Mouse (Mus musculus): ENCODE results near the gene Slc4a5. TPM values are rescaled to one million over a fixed set of nuclear protein-coding genes. Genes with fewer than 3 reads are reported as not detected.

The Slc4a5 gene
- polyA plus RNA-seq, 1 experiment from 2014 or later: 0.04 TPM

DNA sequence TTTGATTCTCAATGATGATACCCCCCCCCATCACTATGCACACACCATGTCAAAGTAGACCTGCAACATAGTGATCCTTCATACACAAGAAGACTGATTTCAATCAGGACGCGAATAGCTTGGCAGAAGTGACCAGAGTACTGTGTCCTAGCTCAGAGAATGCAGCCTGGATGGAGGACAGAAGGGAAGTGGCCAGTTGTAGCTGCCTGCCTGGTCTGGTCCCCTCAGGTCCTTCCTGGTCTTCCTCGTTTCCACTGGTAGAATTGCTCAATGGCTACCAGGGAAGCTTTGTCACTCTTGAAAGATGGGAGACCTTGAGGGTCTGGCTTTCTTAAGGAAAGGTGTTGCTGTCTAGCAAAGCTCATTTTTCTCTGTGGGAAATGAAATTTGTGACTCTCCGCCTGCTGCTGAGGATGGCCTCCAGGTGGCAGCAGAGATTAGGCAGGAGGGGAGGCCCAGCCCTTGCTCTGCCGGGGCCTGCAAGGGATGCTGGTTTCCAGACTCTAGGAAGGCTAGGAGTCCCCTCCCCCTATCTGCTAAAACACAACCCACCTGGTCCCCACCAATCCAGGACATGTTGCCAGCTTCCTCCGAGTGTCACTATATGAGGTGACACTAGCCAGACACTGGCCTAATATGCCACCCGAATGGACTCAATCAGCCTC, 4.5 kb upstream of the Slc4a5 start:
- in situ Hi-C loops (cut with MboI; ENCODE audit: low pct_unique_long_range_greater_than_20kb): no loop called here
- ATAC-seq: peak; percentile 60
- DNase-seq (ENCODE audit: low read depth, low spot score): no peak
- H3K27me3 ChIP-seq: peaks cover 3% of the 10 kb centered on the region
- ChIA-PET POLR2A (interaction anchor here (0.6 kb wide), 1 partner anchor 21 kb away, joined by 3 read pairs; no protein-coding TSS in a partner anchor), CTCF (interaction anchor here (0.6 to 2.7 kb wide), 26 partner anchors 10 to 125 kb away, joined by 3 to 46 read pairs (median 4); no protein-coding TSS in a partner anchor)
- peak; percentile 97 for TF ChIP-seq CTCF (IDR thresholded peaks at IDR 0.05)

DNA sequence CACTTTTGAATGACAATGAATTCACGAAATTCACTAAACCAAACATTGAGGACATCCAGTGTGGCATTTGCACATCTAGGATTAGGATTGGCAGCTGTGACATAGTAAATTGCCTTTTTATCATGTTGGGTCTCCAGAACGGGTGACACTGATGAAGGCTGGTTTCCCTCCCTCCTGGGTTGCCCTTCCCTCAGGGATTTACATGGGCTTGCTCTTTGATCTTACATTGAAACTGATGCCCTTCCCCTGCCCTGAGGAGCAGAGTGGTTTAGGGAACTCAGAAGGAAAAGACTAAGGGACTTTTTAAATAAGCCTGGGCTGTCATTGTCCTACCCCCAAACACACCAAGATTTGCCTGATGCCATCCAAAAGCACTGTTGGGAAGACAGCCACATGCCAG, 11.9 kb downstream of the Slc4a5 start:
- ChIA-PET POLR2A (no interaction called here), CTCF (interaction anchor here (1.2 to 1.9 kb wide), 2 partner anchors 12 to 17 kb away, joined by 4 read pairs; partner anchors contain the start of gene Slc4a5)
- no peak for TF ChIP-seq CTCF (IDR thresholded peaks at IDR 0.05)
- H3K27me3 ChIP-seq: peaks cover 6% of the 10 kb centered on the region
- in situ Hi-C loops (cut with MboI; ENCODE audit: low pct_unique_long_range_greater_than_20kb): no loop called here
- ATAC-seq (no peak), DNase-seq (ENCODE audit: low read depth, low spot score) (no peak)

DNA sequence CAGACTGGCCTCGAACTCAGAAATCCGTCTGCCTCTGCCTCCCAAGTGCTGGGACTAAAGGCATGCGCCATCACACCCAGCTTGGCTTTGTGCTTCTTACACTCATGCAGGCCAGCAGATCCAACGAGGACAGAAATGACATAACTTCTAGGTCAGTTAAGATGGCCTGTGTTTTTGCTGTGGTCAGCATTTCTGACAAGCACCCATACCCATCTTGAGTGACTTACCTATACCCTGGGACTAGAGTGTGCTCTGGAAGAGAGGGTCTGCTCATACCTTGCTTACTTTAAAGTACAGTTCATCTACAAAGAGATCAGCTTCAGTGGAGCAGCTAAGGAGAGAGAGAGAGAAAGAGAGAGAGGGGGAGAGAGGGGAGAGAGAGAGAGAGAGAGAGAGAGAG, 13.7 kb downstream of the Slc4a5 start:
- ATAC-seq (no peak), DNase-seq (ENCODE audit: low read depth, low spot score) (no peak)
- CTCF ChIA-PET: interaction anchor here (1.4 to 2.4 kb wide), 3 partner anchors 16 to 22 kb away, joined by 3 to 8 read pairs (median 5); no protein-coding TSS in a partner anchor
- POLR2A ChIA-PET: no interaction called here
- H3K27me3 ChIP-seq: peaks cover 5% of the 10 kb centered on the region
- in situ Hi-C loops (cut with MboI; ENCODE audit: low pct_unique_long_range_greater_than_20kb): no loop called here
- TF ChIP-seq CTCF (IDR thresholded peaks at IDR 0.05): no peak

DNA sequence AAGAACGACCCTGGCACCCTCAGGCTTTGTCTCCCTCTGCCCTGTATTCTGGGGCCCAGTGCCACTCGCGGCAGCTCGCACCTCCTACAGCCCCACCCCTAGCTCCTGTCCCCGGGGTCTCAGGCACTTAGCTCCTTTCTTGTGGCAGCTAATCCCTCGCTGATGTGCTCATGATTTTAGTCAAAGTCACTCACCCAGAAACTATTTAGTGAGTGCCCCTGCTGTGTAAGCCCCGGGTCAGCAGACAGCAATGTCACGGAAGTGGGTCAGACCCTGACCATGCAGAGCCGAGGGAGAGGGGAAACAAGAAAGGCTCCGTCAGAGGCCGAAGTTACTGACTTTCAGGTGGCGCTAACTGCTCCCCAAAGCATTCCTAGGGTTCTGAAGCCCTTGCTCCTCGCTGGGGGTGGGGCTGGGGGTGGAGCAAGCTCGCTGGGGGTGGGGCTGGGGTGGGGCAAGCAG, 14.7 kb downstream of the Slc4a5 start:
- ATAC-seq: peak; percentile 60
- H3K27me3 ChIP-seq: peaks cover 10% of the 10 kb centered on the region
- in situ Hi-C loops (cut with MboI; ENCODE audit: low pct_unique_long_range_greater_than_20kb): no loop called here
- CTCF ChIA-PET: interaction anchor here (1.0 to 2.4 kb wide), 2 partner anchors 10 to 19 kb away, joined by 4 to 8 read pairs; no protein-coding TSS in a partner anchor
- no peak for TF ChIP-seq CTCF (IDR thresholded peaks at IDR 0.05)
- peak; percentile 55 for DNase-seq (ENCODE audit: low read depth, low spot score)
- POLR2A ChIA-PET: no interaction called here

DNA sequence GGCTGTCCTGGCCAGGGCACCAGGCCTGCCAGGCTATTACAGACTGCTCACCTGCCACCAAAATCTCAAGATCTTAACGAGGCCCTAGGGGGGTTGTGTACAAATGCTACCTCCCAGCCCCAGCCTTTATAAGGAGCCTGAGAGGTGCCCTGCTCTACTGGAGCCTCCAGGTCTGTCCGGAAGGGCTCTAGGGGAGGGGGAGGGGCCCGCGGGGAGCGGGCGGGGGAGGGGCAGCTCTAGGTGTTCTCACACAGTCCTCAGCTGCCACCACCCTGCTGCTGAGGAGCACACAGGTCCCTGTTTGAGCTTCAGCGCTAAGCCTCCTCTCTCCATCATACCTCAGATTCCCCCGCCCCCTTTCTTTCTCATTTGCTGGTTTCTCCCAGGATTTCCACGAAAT, 17.5 kb downstream of the Slc4a5 start:
- in situ Hi-C loops (cut with MboI; ENCODE audit: low pct_unique_long_range_greater_than_20kb): no loop called here
- CTCF ChIA-PET: interaction anchor here (2.0 kb wide), 1 partner anchor 23 kb away, joined by 8 read pairs; no protein-coding TSS in a partner anchor
- ATAC-seq (no peak), DNase-seq (ENCODE audit: low read depth, low spot score) (no peak)
- no peak for TF ChIP-seq CTCF (IDR thresholded peaks at IDR 0.05)
- POLR2A ChIA-PET: no interaction called here
- peaks cover 15% of the 10 kb centered on the region for H3K27me3 ChIP-seq

DNA sequence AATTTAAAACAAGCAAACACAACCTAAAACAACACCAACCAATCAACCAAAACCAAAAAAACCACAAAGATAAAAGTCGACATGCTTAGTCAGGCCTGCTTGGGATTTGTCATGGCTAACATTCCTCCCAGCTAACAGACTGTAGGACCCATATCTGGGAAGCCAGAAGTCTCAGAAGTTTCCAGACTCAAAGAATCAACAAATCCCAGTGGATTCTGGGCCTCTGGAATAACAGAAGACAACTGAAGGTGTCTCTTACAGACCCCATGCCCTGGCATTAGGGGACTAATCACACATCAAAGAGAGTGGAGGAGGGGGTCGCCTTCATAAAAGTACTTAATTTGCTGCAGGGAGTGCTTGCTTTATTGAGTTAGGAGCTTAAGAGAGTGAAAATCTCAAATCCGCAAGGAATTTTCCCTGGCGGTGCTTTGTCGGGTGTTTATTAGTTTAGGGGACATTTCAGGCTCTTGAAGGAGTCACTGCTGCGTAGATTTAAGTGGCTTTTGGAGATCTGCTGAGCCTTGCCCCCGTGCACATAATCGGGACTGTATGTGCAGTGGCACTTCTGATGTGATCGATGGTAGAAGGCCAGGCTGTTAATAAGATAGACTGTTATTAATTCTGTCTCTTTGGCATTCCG, 24.9 kb downstream of the Slc4a5 start:
- in situ Hi-C loops (cut with MboI; ENCODE audit: low pct_unique_long_range_greater_than_20kb): no loop called here

DNA sequence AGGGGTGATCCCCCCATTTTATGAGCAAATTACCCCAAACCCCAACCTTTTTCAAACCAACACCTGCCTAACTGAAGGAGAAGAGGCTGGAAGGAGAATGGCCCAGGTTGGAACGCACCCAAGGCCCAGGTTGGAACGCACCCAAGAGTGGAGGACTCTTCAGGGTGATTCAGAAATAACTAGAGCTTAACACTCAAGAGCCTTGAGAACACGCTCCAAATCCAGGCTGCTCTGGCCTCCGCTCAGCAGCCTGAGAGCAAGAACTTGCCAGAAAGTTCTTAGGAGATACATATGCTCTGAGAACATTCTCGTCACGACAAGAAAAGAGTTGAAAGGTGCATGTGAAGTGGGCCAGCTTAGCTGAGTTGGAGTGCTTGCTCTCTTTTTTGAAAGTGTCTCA, 25.5 kb downstream of the Slc4a5 start:
- H3K27me3 ChIP-seq: peaks cover 5% of the 10 kb centered on the region
- in situ Hi-C loops (cut with MboI; ENCODE audit: low pct_unique_long_range_greater_than_20kb): no loop called here
- peak; percentile 72 for ATAC-seq

More for the DNA sequence above, 24.9 kb downstream of the Slc4a5 start:
- peaks cover 5% of the 10 kb centered on the region for H3K27me3 ChIP-seq
- ChIA-PET CTCF (interaction anchor here (0.9 to 1.1 kb wide), 3 partner anchors 10 to 29 kb away, joined by 3 to 4 read pairs (median 4); no protein-coding TSS in a partner anchor), POLR2A (interaction anchor here (0.9 kb wide), 1 partner anchor 10 kb away, joined by 4 read pairs; no protein-coding TSS in a partner anchor)
- peak; percentile 68 for ATAC-seq
- DNase-seq (ENCODE audit: low read depth, low spot score): peak; percentile 82
- TF ChIP-seq CTCF (IDR thresholded peaks at IDR 0.05): no peak

DNA sequence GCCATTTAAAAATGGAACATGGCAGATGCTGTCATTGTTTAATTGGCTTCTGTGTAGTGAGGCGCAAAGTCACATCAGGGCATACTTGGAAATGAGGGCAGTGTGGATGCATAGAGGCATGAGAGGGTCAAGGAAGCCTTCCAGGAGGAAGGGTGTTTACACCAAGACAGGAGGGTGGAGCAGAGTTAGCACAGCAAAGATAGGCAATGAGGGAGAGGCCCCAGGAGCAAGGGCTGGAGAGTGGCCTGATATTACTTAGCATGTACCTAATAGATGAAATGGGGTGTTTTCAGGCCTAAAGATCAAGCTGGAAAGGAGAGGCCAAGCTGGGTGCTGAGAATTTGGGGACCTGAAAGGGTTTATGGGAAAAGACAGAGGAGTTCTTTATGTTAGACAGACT, 26.4 kb downstream of the Slc4a5 start:
- no peak for DNase-seq (ENCODE audit: low read depth, low spot score)
- CTCF ChIA-PET: interaction anchor here (1.0 to 1.1 kb wide), 3 partner anchors 9 to 17 kb away, joined by 3 read pairs; no protein-coding TSS in a partner anchor
- in situ Hi-C loops (cut with MboI; ENCODE audit: low pct_unique_long_range_greater_than_20kb): no loop called here
- no peak for TF ChIP-seq CTCF (IDR thresholded peaks at IDR 0.05)
- ATAC-seq: no peak
- no peaks in the 10 kb centered on the region for H3K27me3 ChIP-seq
- POLR2A ChIA-PET: interaction anchor here (0.9 kb wide), 1 partner anchor 13 kb away, joined by 3 read pairs; no protein-coding TSS in a partner anchor

More for the DNA sequence above, 25.5 kb downstream of the Slc4a5 start:
- TF ChIP-seq CTCF (IDR thresholded peaks at IDR 0.05): no peak
- peak; percentile 89 for DNase-seq (ENCODE audit: low read depth, low spot score)
- CTCF ChIA-PET: interaction anchor here (1.1 kb wide), 3 partner anchors 11 to 30 kb away, joined by 3 to 4 read pairs (median 4); no protein-coding TSS in a partner anchor
- POLR2A ChIA-PET: no interaction called here

DNA sequence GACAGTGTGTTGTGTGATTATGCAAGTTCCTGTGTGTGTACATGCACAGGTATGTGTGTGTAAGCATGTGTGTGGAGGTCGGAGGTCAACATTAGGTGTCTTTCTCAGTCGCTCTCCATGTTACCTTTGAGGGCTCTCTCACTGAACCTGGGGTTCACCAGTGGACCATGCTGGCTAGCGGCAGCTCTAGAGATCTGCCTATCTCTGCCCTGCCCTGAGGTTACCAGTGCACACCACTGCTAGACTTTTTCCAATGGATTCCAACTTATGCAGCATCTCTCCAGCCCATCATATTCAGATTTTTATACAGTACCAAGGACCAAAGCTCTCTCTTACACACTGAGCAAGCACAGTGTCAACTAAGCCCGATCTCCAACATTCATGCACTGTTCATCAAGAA, 27.1 kb downstream of the Slc4a5 start:
- ChIA-PET CTCF (interaction anchor here (1.0 kb wide), 1 partner anchor 8 kb away, joined by 3 read pairs; no protein-coding TSS in a partner anchor), POLR2A (interaction anchor here (0.9 kb wide), 1 partner anchor 14 kb away, joined by 3 read pairs; no protein-coding TSS in a partner anchor)
- in situ Hi-C loops (cut with MboI; ENCODE audit: low pct_unique_long_range_greater_than_20kb): no loop called here
- no peaks in the 10 kb centered on the region for H3K27me3 ChIP-seq
- TF ChIP-seq CTCF (IDR thresholded peaks at IDR 0.05): no peak
- DNase-seq (ENCODE audit: low read depth, low spot score) (no peak), ATAC-seq (no peak)

DNA sequence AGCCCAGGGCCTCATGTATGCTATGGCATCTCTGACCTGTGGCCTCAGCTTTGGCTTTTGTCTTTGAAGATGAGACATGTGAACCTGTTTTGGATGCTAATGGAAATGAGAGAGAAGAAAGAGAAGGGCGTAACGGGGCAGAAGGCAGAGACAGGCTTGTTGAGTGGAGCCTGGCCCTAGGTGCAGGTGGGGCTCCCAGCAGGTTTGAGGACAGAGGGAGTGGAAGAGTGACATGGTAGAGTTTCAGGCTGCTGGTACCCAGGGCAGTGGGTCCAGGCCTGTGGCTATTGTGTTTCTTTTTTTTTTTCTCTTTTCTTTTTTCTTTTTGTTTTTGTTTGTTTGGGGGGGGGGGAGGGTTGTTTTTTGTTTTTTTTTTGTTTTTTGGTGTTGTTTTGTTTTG, 27.5 kb downstream of the Slc4a5 start:
- DNase-seq (ENCODE audit: low read depth, low spot score) (no peak), ATAC-seq (no peak)
- POLR2A ChIA-PET: no interaction called here
- in situ Hi-C loops (cut with MboI; ENCODE audit: low pct_unique_long_range_greater_than_20kb): no loop called here
- no peaks in the 10 kb centered on the region for H3K27me3 ChIP-seq
- no peak for TF ChIP-seq CTCF (IDR thresholded peaks at IDR 0.05)
- CTCF ChIA-PET: no interaction called here

Data from Patski (cell line).